Mouse (Mus musculus): Measurements from ENCODE around the gene Aftph. TPM values are rescaled to one million over a fixed set of nuclear protein-coding genes. Genes with fewer than 3 reads are reported as not detected.

Aftph gene
- 68.8 TPM for polyA plus RNA-seq (2015; fragmentation: Illumina TruSeq; extraction: RNeasy Lipid Tissue Mini Kit (QIAGEN cat#74804); ENCODE audit: low read depth, low replicate concordance)

GRCm38 (mm10) chr11:20741201-20742100 lies at the start of gene Aftph:
Aftph (minus strand) TSS chr11:20741589.

Other genes starting within 250 kb of the Aftph start
- gene Sertad2, start 198.3 kb downstream of the Aftph start, polyA plus RNA-seq (2015; fragmentation: Illumina TruSeq; extraction: RNeasy Lipid Tissue Mini Kit (QIAGEN cat#74804); ENCODE audit: low read depth, low replicate concordance): 12.4 TPM
- 79.9 TPM for gene Lgalsl, start 89.5 kb upstream of the Aftph start, polyA plus RNA-seq (2015; fragmentation: Illumina TruSeq; extraction: RNeasy Lipid Tissue Mini Kit (QIAGEN cat#74804); ENCODE audit: low read depth, low replicate concordance)

Data from brain, adult 10 weeks (tissue).